Mouse (Mus musculus) gastrocnemius, postnatal 25 days (tissue): Measurements from ENCODE around the gene Olfm3. TPM values are rescaled to one million over a fixed set of nuclear protein-coding genes. Genes with fewer than 3 reads are reported as not detected.

Experiments used
- DNase-seq: peaks from one replicate; pipeline ENCODE4 v3.0.0; 2022
- long read RNA-seq, 2 experiments: library from polyadenylated mRNA; stranded (forward); transcript quantifications; one replicate each; pipeline ENCODE4 v2.0.0; 2021
- total RNA-seq, 2 experiments: library from RNA; stranded (reverse); gene quantifications; 1 replicate in 1 of 2; 2 replicates in 1 of 2; pipeline ENCODE4 v1.2.3; 2021

The Olfm3 gene
- not detected for total RNA-seq
- long read RNA-seq, experiment 1 = 0 reads
- long read RNA-seq, experiment 2 = 0 reads

GRCm38 (mm10) chr3:114903924-114904438 is at the start of gene Olfm3:
TSS of gene Olfm3 (plus strand) at chr3:114904078.
- DNase-seq = no peak

GRCm38 (mm10) chr3:114889764-114890163 is 14.1 kb upstream of the Olfm3 start:
- DNase-seq = no peak

GRCm38 (mm10) chr3:114904633-114905423 is 950 bp downstream of the Olfm3 start:
- DNase-seq = no peak

- DNase-seq = no peak
Measured at GRCm38 (mm10) chr3:114907537-114907936, 3.7 kb downstream of the Olfm3 start.

GRCm38 (mm10) chr3:114908846-114909245 is 5.0 kb downstream of the Olfm3 start:
- DNase-seq = no peak

GRCm38 (mm10) chr3:114920102-114920501 is 16.2 kb downstream of the Olfm3 start:
- no peak for DNase-seq

GRCm38 (mm10) chr3:114929605-114930004 is 25.7 kb downstream of the Olfm3 start:
- DNase-seq = no peak

- no peak for DNase-seq
Measured at GRCm38 (mm10) chr3:114930336-114930735, 26.5 kb downstream of the Olfm3 start.

GRCm38 (mm10) chr3:114930796-114931195 is 26.9 kb downstream of the Olfm3 start:
- no peak for DNase-seq

GRCm38 (mm10) chr3:114932881-114933280 is 29.0 kb downstream of the Olfm3 start:
- DNase-seq = no peak

GRCm38 (mm10) chr3:114954904-114955303 is 51.0 kb downstream of the Olfm3 start:
- DNase-seq = no peak

GRCm38 (mm10) chr3:114959311-114959967 is 55.6 kb downstream of the Olfm3 start:
- no peak for DNase-seq

- DNase-seq = no peak
Measured at GRCm38 (mm10) chr3:114962316-114963083, 58.6 kb downstream of the Olfm3 start.

- no peak for DNase-seq
Measured at GRCm38 (mm10) chr3:114971183-114971582, 67.3 kb downstream of the Olfm3 start.

GRCm38 (mm10) chr3:114972522-114972921 is 68.6 kb downstream of the Olfm3 start:
- no peak for DNase-seq

- DNase-seq = no peak
Measured at GRCm38 (mm10) chr3:114990828-114991227, 87.0 kb downstream of the Olfm3 start.

- no peak for DNase-seq
Measured at GRCm38 (mm10) chr3:114995956-114996355, 92.1 kb downstream of the Olfm3 start.

- no peak for DNase-seq
Measured at GRCm38 (mm10) chr3:115027560-115027959, 123.7 kb downstream of the Olfm3 start.

GRCm38 (mm10) chr3:115028046-115028445 is 124.2 kb downstream of the Olfm3 start:
- no peak for DNase-seq

- no peak for DNase-seq
Measured at GRCm38 (mm10) chr3:115028611-115029010, 124.7 kb downstream of the Olfm3 start.

GRCm38 (mm10) chr3:115049060-115049459 is 145.2 kb downstream of the Olfm3 start:
- no peak for DNase-seq

- no peak for DNase-seq
Measured at GRCm38 (mm10) chr3:115064901-115065300, 161.0 kb downstream of the Olfm3 start.
